Mouse (Mus musculus): ENCODE measurements around the gene Klk1b27.
"Not testable (repeated sequence)": the region's sequence is repeated elsewhere in the genome, so short reads cannot be mapped to it uniquely, and the experiment has no call there.

Klk1b27 gene

DNA sequence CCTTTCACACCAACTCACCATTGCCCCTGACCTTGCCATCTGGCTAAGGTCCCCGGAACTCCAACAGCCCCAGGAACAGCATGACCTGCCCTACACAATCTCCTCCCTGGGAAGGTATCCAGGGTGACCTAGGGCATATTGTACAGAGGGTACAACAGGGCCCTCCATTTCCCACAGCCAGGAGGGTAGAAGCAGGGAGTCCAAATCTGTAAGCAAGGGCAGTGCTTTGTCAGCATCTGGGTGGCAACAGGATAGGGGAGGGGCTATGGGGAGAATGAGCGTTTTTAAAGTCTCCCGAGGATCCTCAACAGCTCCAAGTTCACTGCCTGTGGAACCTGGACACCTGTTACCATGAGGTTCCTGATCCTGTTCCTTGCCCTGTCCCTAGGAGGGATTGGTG, at the start of gene Klk1b27:
Gene Klk1b27, plus strand, starts transcription at position 301 of the 400 bp plus-strand sequence.
- DNase-seq (ENCODE audit: low read depth) = not testable (repeated sequence)

DNA sequence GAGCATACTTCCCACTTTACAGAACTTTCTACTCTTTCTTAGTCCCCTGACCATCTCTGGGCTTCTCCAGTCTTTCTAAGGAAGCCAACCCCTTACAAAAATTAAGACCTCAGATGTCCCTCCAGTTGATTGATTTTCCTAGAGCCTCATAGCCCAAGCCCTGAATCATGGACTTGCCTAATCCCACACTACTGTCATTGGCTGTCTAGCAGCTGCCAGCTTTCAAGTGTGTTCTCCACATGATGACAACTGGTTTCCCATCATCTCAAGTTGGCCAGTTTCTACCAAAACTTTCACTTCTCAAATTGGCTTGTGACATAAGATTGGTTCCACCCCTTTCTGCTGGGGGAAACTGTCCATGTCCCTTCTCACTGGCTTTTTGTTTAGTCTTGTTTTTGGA, 47.2 kb upstream of the Klk1b27 start:
- DNase-seq (ENCODE audit: low read depth) = no peak

DNA sequence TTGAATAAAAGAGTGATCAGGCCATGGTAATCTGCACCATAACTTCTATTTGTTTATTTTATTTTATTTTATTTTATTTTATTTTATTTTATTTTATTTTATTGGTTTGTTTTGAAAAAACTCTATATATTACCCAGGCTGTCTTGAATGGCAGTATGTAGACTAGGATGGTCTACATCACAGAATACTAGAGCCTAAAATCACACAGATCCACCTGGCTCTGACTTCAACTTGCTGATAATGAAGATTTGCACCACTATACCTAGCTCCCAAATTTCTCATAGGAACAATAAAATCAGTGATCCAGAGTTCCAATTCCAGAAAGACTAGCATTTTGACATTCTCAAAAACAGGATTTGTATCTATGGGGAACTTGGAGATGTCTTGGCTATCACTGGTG, 40.2 kb upstream of the Klk1b27 start, which contains the start of gene Klk1b26:
Gene Klk1b26, plus strand, starts transcription at position 301 of the 400 bp plus-strand sequence.
- not testable (repeated sequence) for DNase-seq (ENCODE audit: low read depth)

DNA sequence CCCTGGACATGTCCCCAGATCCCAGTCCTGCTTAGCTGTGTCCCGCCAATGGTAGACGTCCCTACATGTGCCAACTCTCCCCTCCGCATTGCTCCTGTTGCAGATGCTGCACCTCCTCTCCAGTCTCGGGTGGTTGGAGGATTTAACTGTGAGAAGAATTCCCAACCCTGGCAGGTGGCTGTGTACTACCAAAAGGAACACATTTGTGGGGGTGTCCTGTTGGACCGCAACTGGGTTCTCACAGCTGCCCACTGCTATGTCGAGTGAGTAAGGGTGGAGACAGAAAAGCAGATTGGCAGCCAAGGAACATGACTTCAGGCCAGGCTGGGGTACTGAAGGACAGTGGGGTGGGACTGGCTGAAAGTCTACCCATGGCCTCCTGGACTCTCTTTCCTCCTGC, 37.4 kb upstream of the Klk1b27 start:
- DNase-seq (ENCODE audit: low read depth) = not testable (repeated sequence)

DNA sequence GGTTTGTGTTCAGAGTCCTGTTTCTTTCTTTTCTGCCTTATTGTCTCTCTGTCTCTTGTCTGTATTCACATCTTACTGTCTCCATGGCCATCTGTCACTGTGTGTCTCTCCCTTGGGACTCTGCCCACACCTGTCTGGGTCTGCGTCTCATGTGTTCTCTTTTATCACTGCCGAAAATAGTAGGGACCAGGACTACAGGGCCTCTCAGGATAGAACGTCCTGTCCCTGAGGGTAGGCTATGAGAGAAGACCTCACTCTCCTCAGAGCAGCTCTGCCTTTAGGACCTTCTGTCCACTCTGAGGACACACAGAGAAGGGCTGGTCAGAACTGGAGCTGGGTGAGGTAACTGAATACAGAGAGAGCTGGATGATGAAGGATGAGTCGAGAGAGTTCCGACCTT, 37.0 kb upstream of the Klk1b27 start:
- DNase-seq (ENCODE audit: low read depth) = no peak

GRCm38 (mm10) chr7:44072117-44072516, 20.0 kb downstream of the Klk1b27 start:
- no peak for DNase-seq (ENCODE audit: low read depth)

- DNase-seq (ENCODE audit: low read depth) = no peak
These were observed 25.6 kb downstream of the Klk1b27 start for GRCm38 (mm10) chr7:44077703-44078102.

DNA sequence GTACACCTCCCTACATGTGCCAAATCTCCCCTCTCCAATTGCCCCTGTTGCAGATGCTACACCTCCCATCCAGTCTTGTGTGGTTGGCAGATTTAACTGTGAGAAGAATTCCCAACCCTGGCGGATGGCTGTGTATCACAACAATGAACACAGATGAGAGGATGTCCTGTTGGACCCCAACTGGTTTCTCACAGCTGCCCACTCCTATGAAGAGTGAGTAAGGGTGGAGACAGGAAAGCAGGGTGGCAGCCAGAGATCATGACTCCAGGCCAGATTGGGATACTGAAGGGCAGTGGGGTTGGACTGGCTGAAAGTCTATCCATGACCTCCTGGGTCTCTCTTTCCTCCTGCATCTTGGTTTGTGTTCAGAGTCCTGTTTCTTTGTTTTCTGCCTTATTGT, 44.0 kb downstream of the Klk1b27 start:
- DNase-seq (ENCODE audit: low read depth) = no peak

GRCm38 (mm10) chr7:44102028-44102427, 49.9 kb downstream of the Klk1b27 start, which contains the start of gene Klk1b21:
TSS of gene Klk1b21 (plus strand) at chr7:44102328.
- not testable (repeated sequence) for DNase-seq (ENCODE audit: low read depth)

Data from c-Kit-positive CD71-negative TER-119-negative erythroid progenitor cells, embryonic 14.5 days (primary cell).